Mouse (Mus musculus): ENCODE measurements around the gene Tnk2.

- TF ChIP-seq CTCF (IDR thresholded peaks at IDR 0.05; ENCODE audit: low read depth) (peak; percentile 68), EP300 (optimal IDR thresholded peaks at IDR 0.05) (no peak)
Observed at GRCm38 (mm10) chr16:32697665-32698446, 54.2 kb downstream of the Tnk2 start.

Measured in stomach, postnatal 0 days (tissue).